Mouse (Mus musculus) limb, embryonic 11.5 days (tissue): Measurements from ENCODE around the gene Tmem121b. TPM values are rescaled to one million over a fixed set of nuclear protein-coding genes. Genes with fewer than 3 reads are reported as not detected.

ENCODE experiments used
- ATAC-seq: fragments of 200-750 bp; cut with Nextera tagmentation; 2 replicates; pipeline ENCODE4 v1.8.0; 2017; ENCODE audit warnings: low read depth; ENCODE audit not compliant: insufficient number of reproducible peaks, low FRiP score, low TSS enrichment
- DNase-seq: peaks from one replicate; pipeline ENCODE4 v3.0.0-alpha.2; 2015; ENCODE audit warnings: low spot score
- H3K27ac ChIP-seq: fragments of 300-500 bp; sonication (generic); replicated peaks from 2 replicates; pipeline ENCODE4 v1.5.1; 2014; ENCODE audit warnings: low read depth, mild to moderate bottlenecking, low read length
- H3K27me3 ChIP-seq: fragments of 300-500 bp; sonication (generic); 2 replicates; pipeline ENCODE4 v1.6.1; 2014; ENCODE audit warnings: mild to moderate bottlenecking, low read length, mixed read lengths; ENCODE audit not compliant: control insufficient read depth, insufficient read depth
- H3K36me3 ChIP-seq: fragments of 300-500 bp; sonication (generic); 2 replicates; pipeline ENCODE4 v1.6.1; 2014; ENCODE audit warnings: mild to moderate bottlenecking, low read length, moderate library complexity, mixed read lengths; ENCODE audit not compliant: control insufficient read depth, insufficient read depth
- H3K4me1 ChIP-seq: fragments of 300-500 bp; sonication (generic); 2 replicates; pipeline ENCODE4 v1.6.1; 2014; ENCODE audit warnings: low read length, mixed read lengths; ENCODE audit not compliant: control insufficient read depth, insufficient read depth
- H3K4me2 ChIP-seq: fragments of 300-500 bp; sonication (generic); 2 replicates; pipeline ENCODE4 v1.6.1; 2014; ENCODE audit warnings: low read depth, mild to moderate bottlenecking, moderate library complexity; ENCODE audit not compliant: severe bottlenecking
- H3K4me3 ChIP-seq: fragments of 300-500 bp; sonication (generic); 2 replicates; pipeline ENCODE4 v1.5.1; 2014; ENCODE audit warnings: low read depth, low read length
- H3K9ac ChIP-seq: fragments of 300-500 bp; sonication (generic); 2 replicates; pipeline ENCODE4 v1.6.1; 2014; ENCODE audit warnings: mild to moderate bottlenecking, low read length
- H3K9me3 ChIP-seq: fragments of 300-500 bp; sonication (generic); 2 replicates; pipeline ENCODE4 v1.6.1; 2016; ENCODE audit warnings: low read length; ENCODE audit not compliant: control insufficient read depth
- WGBS: fragments of 180-500 bp; shearing (Covaris S2); extraction: QIAGEN DNeasy Blood & Tissue Kit; methylation state at CpG from one replicate; pipeline ENCODE4 v1.1.7; 2014; 5-methylcytosine and 5-hydroxymethylcytosine counted together
- polyA plus RNA-seq: library from polyadenylated mRNA; unstranded; fragments of >200 nt; fragmentation: Nextera tagmentation; extraction: Ambion mirVana; gene quantifications from 2 replicates; pipeline ENCODE4 v1.2.1, GENCODE M21; 2014

The Tmem121b gene
- polyA plus RNA-seq, 1 experiment from 2014 or later = 0.15 TPM

GRCm38 (mm10) chr6:120531020-120531965, 37.7 kb upstream of the Tmem121b start, which contains the start of gene Hdhd5:
Gene Hdhd5 (minus strand): TSS chr6:120531319.
- ATAC-seq = peak; percentile 95
- WGBS = under 1% methylated on average over 75 of the region's 75 CpGs
- Histone ChIP-seq H3K9ac (peak within 1 kb of the TSS; percentile 75), H3K4me3 (peak within 1 kb of the TSS; percentile 61), H3K4me2 (peak within 1 kb of the TSS; percentile 79), H3K27me3 (no peaks in the 10 kb centered on the region), H3K4me1 (peaks cover 3% of the 10 kb centered on the region), H3K9me3 (no peaks in the 10 kb centered on the region), H3K36me3 (no peaks in the 10 kb centered on the region), H3K27ac (0 out of 2 replicates have a peak within 1 kb of the TSS, but pooled peaks have one; percentile 55)
- DNase-seq = peak; percentile 96

- no peaks in the 10 kb centered on the region for H3K9me3 ChIP-seq
- H3K9ac ChIP-seq = no peak overlapping the region
- ATAC-seq (no peak), DNase-seq (no peak)
- no peak overlapping the region for H3K4me2 ChIP-seq
- no peak overlapping the region for H3K4me3 ChIP-seq
- no peak overlapping the region for H3K27ac ChIP-seq
- H3K4me1 ChIP-seq = peaks cover 3% of the 10 kb centered on the region
- WGBS = 86% methylated on average over 4 of the region's 4 CpGs
- H3K36me3 ChIP-seq = no peaks in the 10 kb centered on the region
- H3K27me3 ChIP-seq = no peaks in the 10 kb centered on the region
Observed at GRCm38 (mm10) chr6:120529123-120529522, 35.5 kb upstream of the Tmem121b start.

- no peak overlapping the region for H3K9ac ChIP-seq
- no peaks in the 10 kb centered on the region for H3K9me3 ChIP-seq
- no peak overlapping the region for H3K27ac ChIP-seq
- ATAC-seq (no peak), DNase-seq (no peak)
- H3K4me3 ChIP-seq = no peak overlapping the region
- no peaks in the 10 kb centered on the region for H3K27me3 ChIP-seq
- H3K4me2 ChIP-seq = no peak overlapping the region
- WGBS = 90% methylated on average over 5 of the region's 5 CpGs
- no peaks in the 10 kb centered on the region for H3K4me1 ChIP-seq
- H3K36me3 ChIP-seq = peaks cover 5% of the 10 kb centered on the region; the same call in 1 of the 2 replicates
Observed at GRCm38 (mm10) chr6:120524796-120525195, 31.2 kb upstream of the Tmem121b start.

- H3K4me1 ChIP-seq = no peaks in the 10 kb centered on the region
- H3K4me3 ChIP-seq = no peak overlapping the region
- DNase-seq = no peak
- H3K27ac ChIP-seq = no peak overlapping the region
- ATAC-seq = no peak
- no peak overlapping the region for H3K4me2 ChIP-seq
- 78% methylated on average over 5 of the region's 5 CpGs for WGBS
- H3K9me3 ChIP-seq = no peaks in the 10 kb centered on the region
- peaks cover 5% of the 10 kb centered on the region; the same call in 1 of the 2 replicates for H3K36me3 ChIP-seq
- H3K27me3 ChIP-seq = no peaks in the 10 kb centered on the region
- H3K9ac ChIP-seq = no peak overlapping the region
Observed at GRCm38 (mm10) chr6:120519647-120520046, 26.0 kb upstream of the Tmem121b start.

- Histone ChIP-seq H3K4me1 (no peaks in the 10 kb centered on the region), H3K4me3 (no peak overlapping the region), H3K4me2 (no peak overlapping the region), H3K36me3 (no peaks in the 10 kb centered on the region; the same call in 1 of the 2 replicates), H3K9me3 (no peaks in the 10 kb centered on the region), H3K9ac (no peak overlapping the region), H3K27me3 (no peaks in the 10 kb centered on the region), H3K27ac (no peak overlapping the region)
- 93% methylated on average over 5 of the region's 5 CpGs for WGBS
- ATAC-seq (no peak), DNase-seq (no peak)
Observed at GRCm38 (mm10) chr6:120517311-120517710, 23.7 kb upstream of the Tmem121b start.

GRCm38 (mm10) chr6:120516879-120517278, 23.3 kb upstream of the Tmem121b start:
- Histone ChIP-seq H3K36me3 (no peaks in the 10 kb centered on the region; the same call in 1 of the 2 replicates), H3K4me1 (no peaks in the 10 kb centered on the region), H3K4me3 (no peak overlapping the region), H3K9me3 (no peaks in the 10 kb centered on the region), H3K9ac (no peak overlapping the region), H3K27ac (no peak overlapping the region), H3K4me2 (no peak overlapping the region), H3K27me3 (no peaks in the 10 kb centered on the region)
- DNase-seq (no peak), ATAC-seq (no peak)
- WGBS = 94% methylated on average over 6 of the region's 6 CpGs

- DNase-seq = no peak
- Histone ChIP-seq H3K4me2 (no peak overlapping the region), H3K9ac (no peak overlapping the region), H3K4me1 (no peaks in the 10 kb centered on the region), H3K27me3 (no peaks in the 10 kb centered on the region), H3K9me3 (no peaks in the 10 kb centered on the region), H3K27ac (no peak overlapping the region), H3K36me3 (no peaks in the 10 kb centered on the region; the same call in 1 of the 2 replicates), H3K4me3 (no peak overlapping the region)
- no peak for ATAC-seq
- WGBS = 94% methylated on average over 4 of the region's 4 CpGs
Observed at GRCm38 (mm10) chr6:120516422-120516821, 22.8 kb upstream of the Tmem121b start.

- 72% methylated on average over 6 of the region's 6 CpGs for WGBS
Observed at GRCm38 (mm10) chr6:120511212-120511611, 17.6 kb upstream of the Tmem121b start.

More at GRCm38 (mm10) chr6:120511212-120511611, 17.6 kb upstream of the Tmem121b start:
- no peaks in the 10 kb centered on the region for H3K4me1 ChIP-seq
- no peaks in the 10 kb centered on the region; the same call in 1 of the 2 replicates for H3K36me3 ChIP-seq
- H3K9ac ChIP-seq = no peak overlapping the region
- no peak overlapping the region for H3K4me2 ChIP-seq
- no peak overlapping the region for H3K27ac ChIP-seq
- H3K27me3 ChIP-seq = no peaks in the 10 kb centered on the region
- no peak for DNase-seq
- no peak overlapping the region for H3K4me3 ChIP-seq
- no peaks in the 10 kb centered on the region for H3K9me3 ChIP-seq
- ATAC-seq = no peak
